Mouse (Mus musculus) lung, embryonic 16.5 days (tissue): ENCODE results near the gene Ppp1r2. TPM values are rescaled to one million over a fixed set of nuclear protein-coding genes. Genes with fewer than 3 reads are reported as not detected.

Experiments
- ATAC-seq: fragments of 200-750 bp; cut with Nextera tagmentation; 2 replicates; pipeline ENCODE4 v1.8.0; 2017; ENCODE audit warnings: low read depth, mild to moderate bottlenecking, moderate library complexity
- H3K27ac ChIP-seq: fragments of 300-500 bp; sonication (generic); 2 replicates; pipeline ENCODE4 v1.5.1; 2014; ENCODE audit warnings: mild to moderate bottlenecking, control low read depth, low read length
- H3K27me3 ChIP-seq: fragments of 300-500 bp; sonication (generic); 2 replicates; pipeline ENCODE4 v1.6.1; 2014; ENCODE audit warnings: low read depth, low read length, mixed read lengths; ENCODE audit not compliant: control insufficient read depth, insufficient read depth
- H3K36me3 ChIP-seq: fragments of 300-500 bp; sonication (generic); 2 replicates; pipeline ENCODE4 v1.6.1; 2014; ENCODE audit warnings: low read length; ENCODE audit not compliant: control insufficient read depth, insufficient read depth
- H3K4me1 ChIP-seq: fragments of 300-500 bp; sonication (generic); replicated peaks from 2 replicates; pipeline ENCODE4 v1.6.1; 2014; ENCODE audit warnings: low read length, mixed read lengths; ENCODE audit not compliant: control insufficient read depth, insufficient read depth
- H3K4me2 ChIP-seq: fragments of 300-500 bp; sonication (generic); 2 replicates; pipeline ENCODE4 v1.6.1; 2014; ENCODE audit warnings: low read depth, low read length, control low read depth
- H3K4me3 ChIP-seq: fragments of 300-500 bp; sonication (generic); 2 replicates; pipeline ENCODE4 v1.5.1; 2014; ENCODE audit warnings: mild to moderate bottlenecking, low read length, control low read depth
- H3K9ac ChIP-seq: fragments of 300-500 bp; sonication (generic); 2 replicates; pipeline ENCODE4 v1.6.1; 2014; ENCODE audit warnings: low read length, control low read depth
- H3K9me3 ChIP-seq: fragments of 300-500 bp; sonication (generic); 2 replicates; pipeline ENCODE4 v1.6.1; 2016; ENCODE audit warnings: low read length; ENCODE audit not compliant: control insufficient read depth
- WGBS: fragments of 180-500 bp; shearing (Covaris S2); extraction: QIAGEN DNeasy Blood & Tissue Kit; methylation state at CpG from one replicate; pipeline ENCODE4 v1.1.7; 2014; 5-methylcytosine and 5-hydroxymethylcytosine counted together
- polyA plus RNA-seq: library from polyadenylated mRNA; unstranded; fragments of >200 nt; fragmentation: Nextera tagmentation; extraction: Ambion mirVana; gene quantifications from 2 replicates; pipeline ENCODE4 v1.2.1, GENCODE M21; 2015

The Ppp1r2 gene
- polyA plus RNA-seq, 1 experiment from 2014 or later: 116 TPM

- H3K4me2 ChIP-seq: no peak overlapping the region
- WGBS: 31% methylated on average over 11 of the region's 11 CpGs
- no peak overlapping the region for H3K4me3 ChIP-seq
- no peaks in the 10 kb centered on the region for H3K27me3 ChIP-seq
- 0 out of 2 replicates have a peak overlapping the region, but pooled peaks have one; percentile 29 for H3K9ac ChIP-seq
- H3K27ac ChIP-seq: no peak overlapping the region
- peaks cover 7% of the 10 kb centered on the region for H3K4me1 ChIP-seq
- no peaks in the 10 kb centered on the region for H3K9me3 ChIP-seq
- H3K36me3 ChIP-seq: no peaks in the 10 kb centered on the region
- ATAC-seq: no peak
Observed at GRCm38 (mm10) chr16:31299164-31299959, 24.3 kb upstream of the Ppp1r2 start.

GRCm38 (mm10) chr16:31297113-31297512, 22.0 kb upstream of the Ppp1r2 start:
- H3K9ac ChIP-seq: no peak overlapping the region
- H3K4me2 ChIP-seq: no peak overlapping the region
- no peak for ATAC-seq
- peaks cover 7% of the 10 kb centered on the region for H3K4me1 ChIP-seq
- H3K9me3 ChIP-seq: no peaks in the 10 kb centered on the region
- no peaks in the 10 kb centered on the region for H3K36me3 ChIP-seq
- 76% methylated on average over 7 of the region's 7 CpGs for WGBS
- H3K4me3 ChIP-seq: no peak overlapping the region
- H3K27ac ChIP-seq: no peak overlapping the region
- no peaks in the 10 kb centered on the region for H3K27me3 ChIP-seq

- Histone ChIP-seq H3K9ac (no peak overlapping the region), H3K4me2 (no peak overlapping the region), H3K36me3 (no peaks in the 10 kb centered on the region), H3K27me3 (no peaks in the 10 kb centered on the region), H3K4me3 (no peak overlapping the region), H3K9me3 (no peaks in the 10 kb centered on the region), H3K4me1 (peaks cover 10% of the 10 kb centered on the region), H3K27ac (no peak overlapping the region)
- no peak for ATAC-seq
- WGBS: 55% methylated on average over 4 of the region's 4 CpGs
Observed at GRCm38 (mm10) chr16:31293761-31294160, 18.7 kb upstream of the Ppp1r2 start.

GRCm38 (mm10) chr16:31290751-31291365, 15.8 kb upstream of the Ppp1r2 start:
- Histone ChIP-seq H3K9me3 (no peaks in the 10 kb centered on the region), H3K36me3 (no peaks in the 10 kb centered on the region), H3K4me3 (no peak overlapping the region), H3K9ac (no peak overlapping the region; the same call in 1 of the 2 replicates), H3K4me1 (peaks cover 10% of the 10 kb centered on the region), H3K27ac (peak overlapping the region; percentile 89), H3K4me2 (peak overlapping the region; percentile 6), H3K27me3 (no peaks in the 10 kb centered on the region)
- 48% methylated on average over 7 of the region's 7 CpGs for WGBS
- ATAC-seq: peak; percentile 60

GRCm38 (mm10) chr16:31290281-31290680, 15.2 kb upstream of the Ppp1r2 start:
- ATAC-seq: peak; percentile 97
- Histone ChIP-seq H3K4me3 (no peak overlapping the region), H3K4me1 (peaks cover 10% of the 10 kb centered on the region), H3K27me3 (no peaks in the 10 kb centered on the region), H3K9me3 (no peaks in the 10 kb centered on the region), H3K4me2 (peak overlapping the region; percentile 6), H3K9ac (no peak overlapping the region), H3K27ac (peak overlapping the region; percentile 89), H3K36me3 (no peaks in the 10 kb centered on the region)
- 28% methylated on average over 10 of the region's 10 CpGs for WGBS

GRCm38 (mm10) chr16:31287712-31288111, 12.6 kb upstream of the Ppp1r2 start:
- peaks cover 10% of the 10 kb centered on the region for H3K4me1 ChIP-seq
- H3K27ac ChIP-seq: no peak overlapping the region
- H3K4me2 ChIP-seq: no peak overlapping the region
- H3K4me3 ChIP-seq: no peak overlapping the region
- no peaks in the 10 kb centered on the region for H3K27me3 ChIP-seq
- H3K9me3 ChIP-seq: no peaks in the 10 kb centered on the region
- ATAC-seq: no peak
- H3K36me3 ChIP-seq: no peaks in the 10 kb centered on the region
- 54% methylated on average over 3 of the region's 3 CpGs for WGBS
- H3K9ac ChIP-seq: no peak overlapping the region

- Histone ChIP-seq H3K9me3 (no peaks in the 10 kb centered on the region), H3K4me2 (no peak overlapping the region), H3K4me3 (no peak overlapping the region), H3K9ac (no peak overlapping the region), H3K27ac (no peak overlapping the region), H3K27me3 (no peaks in the 10 kb centered on the region), H3K36me3 (no peaks in the 10 kb centered on the region), H3K4me1 (peaks cover 10% of the 10 kb centered on the region)
- 84% methylated on average over 11 of the region's 11 CpGs for WGBS
- no peak for ATAC-seq
Observed at GRCm38 (mm10) chr16:31286801-31287488, 11.9 kb upstream of the Ppp1r2 start.

GRCm38 (mm10) chr16:31281981-31282380, 6.9 kb upstream of the Ppp1r2 start:
- no peak overlapping the region for H3K27ac ChIP-seq
- no peak overlapping the region for H3K9ac ChIP-seq
- no peak overlapping the region for H3K4me3 ChIP-seq
- 83% methylated on average over 2 of the region's 2 CpGs for WGBS
- no peak for ATAC-seq
- no peaks in the 10 kb centered on the region for H3K9me3 ChIP-seq
- no peak overlapping the region for H3K4me2 ChIP-seq
- H3K36me3 ChIP-seq: no peaks in the 10 kb centered on the region
- H3K4me1 ChIP-seq: peaks cover 3% of the 10 kb centered on the region; the same call in 1 of the 2 replicates
- no peaks in the 10 kb centered on the region for H3K27me3 ChIP-seq

- Histone ChIP-seq H3K4me3 (no peak overlapping the region), H3K27me3 (no peaks in the 10 kb centered on the region), H3K27ac (no peak overlapping the region), H3K4me2 (no peak overlapping the region), H3K36me3 (no peaks in the 10 kb centered on the region), H3K9me3 (no peaks in the 10 kb centered on the region), H3K4me1 (peaks cover 3% of the 10 kb centered on the region; the same call in 1 of the 2 replicates), H3K9ac (no peak overlapping the region)
- WGBS: 88% methylated on average over 4 of the region's 4 CpGs
- no peak for ATAC-seq
Observed at GRCm38 (mm10) chr16:31280176-31280575, 5.1 kb upstream of the Ppp1r2 start.
